Mouse (Mus musculus): ENCODE data around the gene Lrrc73.
A peak's percentile ranks its signal among the peaks of the same experiment; 100 is the strongest.

The Lrrc73 gene

DNA sequence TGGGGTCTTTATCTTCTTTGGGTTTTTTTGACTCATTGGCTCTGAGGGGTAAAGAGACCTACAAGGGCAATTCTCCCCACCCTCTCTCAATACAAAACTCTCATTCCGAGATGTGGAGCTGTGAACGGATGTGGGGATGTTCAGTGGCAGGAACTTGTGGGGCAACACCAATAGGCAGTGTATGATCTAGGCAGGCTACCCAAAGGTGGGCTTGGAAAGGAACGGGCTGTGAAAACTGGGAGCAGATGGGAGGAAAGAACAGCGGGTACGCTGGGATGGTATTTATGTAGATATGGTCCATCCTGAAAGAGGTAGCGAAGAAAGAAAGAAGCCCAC, 43.7 kb downstream of the Lrrc73 start:
- DNase-seq = no peak

DNA sequence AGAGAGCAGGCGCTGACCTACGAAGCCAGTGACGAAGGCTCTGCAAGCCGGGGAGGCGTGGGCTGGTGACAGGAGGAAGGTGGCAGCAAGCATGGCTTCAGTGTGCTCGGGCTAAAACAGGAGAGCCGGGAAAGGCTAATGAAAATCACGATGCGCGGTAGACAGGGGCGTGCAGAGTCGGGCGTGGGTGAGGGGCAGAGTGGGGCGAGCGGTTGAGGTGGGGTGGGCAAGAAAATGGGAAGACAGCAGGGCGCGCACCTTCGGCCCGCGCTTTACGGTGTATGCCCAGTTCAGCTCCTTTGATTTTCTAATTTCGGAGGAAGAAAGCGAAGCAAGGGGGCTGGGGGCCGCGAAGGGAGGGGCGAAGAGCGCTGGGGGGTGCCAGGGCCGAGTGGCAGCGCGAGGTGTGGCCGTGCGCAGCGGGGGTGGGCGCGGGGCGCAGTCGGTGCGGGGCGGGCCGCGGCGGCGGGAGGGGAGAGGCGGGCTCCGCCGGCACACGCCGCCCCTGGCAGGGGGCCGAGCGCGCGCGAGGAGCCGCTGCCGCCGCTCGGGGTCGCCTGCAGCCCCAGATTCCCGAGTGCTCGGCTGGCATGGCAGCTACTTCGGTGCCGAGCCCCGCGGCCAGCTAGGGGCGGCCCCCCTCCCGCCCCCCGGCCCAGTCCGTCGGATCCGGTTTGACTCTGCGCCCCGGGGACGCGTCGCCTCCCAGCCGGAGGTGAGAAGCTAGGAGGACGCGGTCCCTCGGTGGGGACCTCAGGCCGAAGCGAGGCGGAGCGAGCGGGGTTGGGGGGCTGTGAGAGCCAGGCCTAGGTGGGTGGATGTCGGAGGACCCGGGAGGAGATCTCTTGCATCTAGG, 44.3 kb downstream of the Lrrc73 start, which contains the start of gene Dlk2:
Gene Dlk2 (plus strand): TSS at position 58 of the 856 bp plus-strand sequence.
- DNase-seq = peak; percentile 31 to 40

DNA sequence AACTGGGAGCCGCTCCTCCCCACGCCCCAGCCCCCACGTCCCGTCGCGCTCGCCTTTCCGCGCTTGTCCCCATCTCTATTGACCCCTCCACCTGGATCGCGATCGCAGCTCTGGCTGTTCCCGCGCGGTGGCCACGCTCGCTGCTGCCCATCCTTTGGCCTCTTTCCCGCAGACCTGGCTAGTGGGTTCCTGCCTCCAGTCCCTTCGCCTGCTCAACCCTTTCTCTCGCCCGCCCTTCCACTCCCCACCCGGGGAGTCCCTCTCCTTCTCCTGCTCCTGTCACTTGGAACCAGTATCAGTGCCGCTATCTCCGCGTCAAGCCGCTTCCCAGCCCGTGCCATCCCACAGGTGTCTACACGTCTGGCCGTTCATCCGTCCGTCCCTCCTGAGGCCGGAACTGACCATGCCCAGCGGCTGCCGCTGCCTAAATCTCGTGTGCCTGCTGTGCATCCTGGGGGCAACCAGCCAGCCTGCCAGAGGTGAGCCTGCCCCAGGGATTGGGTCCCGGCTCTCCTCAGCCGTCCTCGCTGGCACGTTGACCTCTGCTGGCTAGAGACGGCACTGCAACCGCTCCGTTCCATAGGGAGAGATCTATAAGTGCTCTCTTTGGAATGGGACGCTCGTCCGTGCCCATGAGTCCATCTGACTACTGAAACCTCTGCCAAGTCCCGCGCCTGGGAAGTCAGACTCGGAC, 45.0 kb downstream of the Lrrc73 start:
- peak; percentile 89 to 90 for DNase-seq

DNA sequence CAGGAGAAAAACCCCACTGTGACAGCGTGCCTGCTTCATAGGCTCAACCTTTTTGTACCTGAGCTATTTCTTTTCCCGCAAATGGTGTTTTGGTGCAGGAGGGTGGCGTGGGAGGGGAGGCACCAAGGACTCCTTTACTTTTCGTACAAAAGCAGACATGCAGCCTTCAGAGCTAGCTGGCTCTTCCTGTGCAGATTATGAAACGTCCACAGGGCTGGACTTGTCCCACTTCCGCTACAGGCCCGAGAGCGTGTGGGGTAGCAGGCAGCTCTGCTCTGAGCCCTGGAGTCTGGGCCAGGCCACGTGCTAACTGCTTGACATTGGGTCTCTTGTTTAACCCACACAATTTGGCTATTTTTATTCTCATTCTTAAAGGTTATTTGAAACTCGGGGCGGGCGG, 48.6 kb downstream of the Lrrc73 start:
- DNase-seq = no peak

DNA sequence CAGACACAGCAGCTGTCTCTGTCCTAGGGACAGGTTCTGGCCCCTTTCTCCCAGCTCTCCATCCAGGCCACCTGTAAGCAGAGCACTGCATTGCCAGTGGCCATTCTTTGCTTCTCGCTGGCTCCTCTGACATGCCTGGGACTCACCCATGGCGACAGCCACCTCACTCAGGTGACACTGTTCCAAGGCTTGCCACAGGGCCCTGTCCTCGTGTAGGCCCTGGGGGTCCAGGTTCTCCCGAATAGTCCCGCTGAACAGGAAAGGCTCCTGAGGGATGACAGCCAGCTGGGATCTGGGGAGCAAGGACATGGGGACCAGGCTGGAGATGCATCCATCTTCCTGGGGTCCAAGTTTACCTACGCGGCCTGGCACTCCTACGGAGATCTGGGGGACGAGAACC, 50.9 kb downstream of the Lrrc73 start:
- DNase-seq = no peak
